Mouse (Mus musculus): Measurements from ENCODE around the gene Psmd8.
"Not testable (repeated sequence)": the region's sequence is repeated elsewhere in the genome, so short reads cannot be mapped to it uniquely, and the experiment has no call there.

The Psmd8 gene

GRCm38 (mm10) chr7:29170066-29170754, 10.3 kb downstream of the Psmd8 start, which contains the start of the genes Ggn and Spred3:
Gene Ggn, plus strand, starts transcription at chr7:29170210.
Gene Spred3, minus strand, starts transcription at chr7:29170411.
- in situ Hi-C loops (cut with MboI), result no loop called here

- in situ Hi-C loops (cut with MboI), result no loop called here
Observed at GRCm38 (mm10) chr7:29169231-29170065, 11.1 kb downstream of the Psmd8 start.

- in situ Hi-C loops (cut with MboI), result no loop called here
Observed at GRCm38 (mm10) chr7:29168791-29169230, 11.7 kb downstream of the Psmd8 start.

GRCm38 (mm10) chr7:29168121-29168695, 12.3 kb downstream of the Psmd8 start:
- in situ Hi-C loops (cut with MboI), result no loop called here

GRCm38 (mm10) chr7:29167656-29168055, 12.8 kb downstream of the Psmd8 start:
- in situ Hi-C loops (cut with MboI), result no loop called here

GRCm38 (mm10) chr7:29162750-29163525, 17.6 kb downstream of the Psmd8 start:
- in situ Hi-C loops (cut with MboI), result no loop called here

- in situ Hi-C loops (cut with MboI), result no loop called here
Observed at GRCm38 (mm10) chr7:29162294-29162693, 18.2 kb downstream of the Psmd8 start.

- in situ Hi-C loops (cut with MboI), result no loop called here
Observed at GRCm38 (mm10) chr7:29158264-29158663, 22.2 kb downstream of the Psmd8 start.

GRCm38 (mm10) chr7:29155838-29156782, 24.4 kb downstream of the Psmd8 start, which contains the start of gene Fam98c:
Gene Fam98c, minus strand, starts transcription at chr7:29156234.
- in situ Hi-C loops (cut with MboI), result no loop called here

GRCm38 (mm10) chr7:29155196-29155837, 25.2 kb downstream of the Psmd8 start:
- in situ Hi-C loops (cut with MboI), result no loop called here

GRCm38 (mm10) chr7:29154018-29154720, 26.3 kb downstream of the Psmd8 start:
- in situ Hi-C loops (cut with MboI), result no loop called here

- in situ Hi-C loops (cut with MboI), result no loop called here
Observed at GRCm38 (mm10) chr7:29151486-29151885, 29.0 kb downstream of the Psmd8 start.

GRCm38 (mm10) chr7:29148771-29149170, 31.7 kb downstream of the Psmd8 start:
- in situ Hi-C loops (cut with MboI), result no loop called here

- in situ Hi-C loops (cut with MboI), result no loop called here
Observed at GRCm38 (mm10) chr7:29146625-29147367, 33.7 kb downstream of the Psmd8 start.

GRCm38 (mm10) chr7:29144006-29144405, 36.5 kb downstream of the Psmd8 start:
- in situ Hi-C loops (cut with MboI), result no loop called here

- in situ Hi-C loops (cut with MboI), result no loop called here
Observed at GRCm38 (mm10) chr7:29141416-29141815, 39.1 kb downstream of the Psmd8 start.

GRCm38 (mm10) chr7:29139237-29139636, 41.3 kb downstream of the Psmd8 start:
- in situ Hi-C loops (cut with MboI), result not testable (repeated sequence)

- in situ Hi-C loops (cut with MboI), result no loop called here
Observed at GRCm38 (mm10) chr7:29137429-29137828, 43.1 kb downstream of the Psmd8 start.

All from mature B cell (primary cell).